Mouse (Mus musculus) lung, adult 2 months (tissue): ENCODE measurements around the gene Zfand5.
"Not testable (repeated sequence)": the region's sequence is repeated elsewhere in the genome, so short reads cannot be mapped to it uniquely, and the experiment has no call there.

Source experiments
- CTCF ChIP-seq: fragments of 200-500 bp; IDR thresholded peaks from 2 replicates; pipeline ENCODE4 v1.5.1; 2011; ENCODE audit warnings: mild to moderate bottlenecking, low read length, control low read depth; ENCODE audit not compliant: insufficient read depth
- POLR2A ChIP-seq: fragments of 200-500 bp; IDR thresholded peaks from 2 replicates; pipeline ENCODE4 v1.6.1; 2011; ENCODE audit warnings: low read depth, mild to moderate bottlenecking, control low read depth, low read length, borderline replicate concordance; ENCODE audit errors: extremely low read depth

DNA sequence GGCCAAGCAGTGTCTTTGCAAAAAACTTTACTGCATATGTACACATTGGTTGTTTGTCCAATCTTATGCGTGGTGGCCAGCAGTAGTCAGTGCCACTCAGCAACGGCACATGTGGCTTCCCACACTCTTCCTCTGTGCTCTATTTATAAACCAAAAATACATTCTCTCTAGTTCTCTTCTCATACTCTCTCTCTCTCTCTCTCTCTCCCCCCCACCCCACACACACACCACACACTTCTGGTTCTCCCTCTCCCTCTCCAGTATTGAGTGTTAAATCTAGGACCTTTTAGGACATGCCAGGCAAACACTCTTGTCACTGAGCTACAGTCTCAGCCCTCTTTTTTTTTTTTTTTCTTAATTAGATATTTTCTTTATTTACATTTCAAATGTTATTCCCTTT lies 23.3 kb upstream of the Zfand5 start:
- TF ChIP-seq POLR2A, CTCF: not testable (repeated sequence)
